Comparison of ENCODE assay signal across 16 mouse cellular contexts in genomic region chr5:120974522-120974921, GRCm38 (mm10). TPM values are rescaled to one million over a fixed set of nuclear protein-coding genes. Genes with fewer than 3 reads are reported as not detected.
"Had no signal": no experiment of that assay in that cellular context is flagged by ENCODE, and none has a peak within 500 bp of the region (broad histone marks: within the 10 kb centered on the region; RNA-seq: fewer than 3 reads in every experiment).

No protein-coding gene starts in this region.

- ATAC-seq: midbrain, embryonic 15.5 days had no signal

- H3K36me3 ChIP-seq: kidney, embryonic 15.5 days; limb, embryonic 10.5 days; liver, embryonic 15.5 days; midbrain, embryonic 15.5 days; neural tube, embryonic 12.5 days; stomach, embryonic 15.5 days had no signal

- H3K4me3 ChIP-seq: kidney, embryonic 15.5 days; limb, embryonic 10.5 days; liver, embryonic 15.5 days; megakaryocyte, embryonic 14.5 days; midbrain, embryonic 15.5 days; neural tube, embryonic 12.5 days; stomach, embryonic 15.5 days had no signal

- H3K4me1 ChIP-seq: kidney, embryonic 15.5 days; liver, embryonic 15.5 days; megakaryocyte, embryonic 14.5 days; midbrain, embryonic 15.5 days; stomach, embryonic 15.5 days had no signal

- H3K9me3 ChIP-seq: kidney, embryonic 15.5 days; limb, embryonic 10.5 days; liver, embryonic 15.5 days; midbrain, embryonic 15.5 days; neural tube, embryonic 12.5 days; stomach, embryonic 15.5 days had no signal

- DNase-seq: kidney, postnatal 14 days; lung, adult 2 months; lung, postnatal 10 days; lung, postnatal 4 days; right cerebral cortex, postnatal 14 days had no signal

- H3K27ac ChIP-seq: kidney, embryonic 15.5 days; limb, embryonic 10.5 days; liver, embryonic 15.5 days; midbrain, embryonic 15.5 days; neural tube, embryonic 12.5 days; stomach, embryonic 15.5 days had no signal

- H3K9ac ChIP-seq: kidney, embryonic 15.5 days; liver, embryonic 15.5 days; midbrain, embryonic 15.5 days; neural tube, embryonic 12.5 days; stomach, embryonic 15.5 days had no signal

- H3K27me3 ChIP-seq: kidney, embryonic 15.5 days; liver, embryonic 15.5 days; midbrain, embryonic 15.5 days; neural tube, embryonic 12.5 days; stomach, embryonic 15.5 days had no signal

- H3K4me2 ChIP-seq: kidney, embryonic 15.5 days; liver, embryonic 11.5 days; liver, embryonic 15.5 days; midbrain, embryonic 11.5 days; midbrain, embryonic 15.5 days; neural tube, embryonic 12.5 days; stomach, embryonic 15.5 days had no signal

RNA-seq across cellular contexts. Expression of gene Rph3a, which starts 35.4 kb away (rescaled TPM):
- total RNA-seq: monocyte, adult 5-6 weeks; neutrophil, adult 5-6 weeks had no signal
- polyA plus RNA-seq: limb, embryonic 10.5 days; liver, embryonic 11.5 days; lung, adult 2 months had no signal
